Mouse (Mus musculus) lung, adult 2 months (tissue): ENCODE measurements around the gene Prdm2. TPM values are rescaled to one million over a fixed set of nuclear protein-coding genes. Genes with fewer than 3 reads are reported as not detected.

Experiments used
- DNase-seq: peaks from one replicate; pipeline ENCODE4 v3.0.0; 2022
- H3K4me1 ChIP-seq: fragments of 200-500 bp; 2 replicates; pipeline ENCODE4 v1.6.1; 2011; ENCODE audit warnings: low read length; ENCODE audit not compliant: control insufficient read depth, insufficient read depth
- H3K4me3 ChIP-seq: fragments of 200-500 bp; replicated peaks from 2 replicates; pipeline ENCODE3; 2011; ENCODE audit warnings: low read depth, mild to moderate bottlenecking, control low read depth, low read length; ENCODE audit errors: extremely low read depth
- CTCF ChIP-seq: fragments of 200-500 bp; IDR thresholded peaks from 2 replicates; pipeline ENCODE4 v1.5.1; 2011; ENCODE audit warnings: mild to moderate bottlenecking, low read length, control low read depth; ENCODE audit not compliant: insufficient read depth
- POLR2A ChIP-seq: fragments of 200-500 bp; IDR thresholded peaks from 2 replicates; pipeline ENCODE4 v1.6.1; 2011; ENCODE audit warnings: low read depth, mild to moderate bottlenecking, control low read depth, low read length, borderline replicate concordance; ENCODE audit errors: extremely low read depth
- WGBS: fragments of 180-500 bp; shearing (Covaris S2); methylation state at CpG from one replicate; pipeline ENCODE4 v1.1.7; 2018; 5-methylcytosine and 5-hydroxymethylcytosine counted together
- polyA plus RNA-seq: library from polyadenylated mRNA; depleted of rRNA; stranded (reverse); fragments of >200 nt; gene quantifications from 2 replicates; pipeline ENCODE4 v1.2.3, GENCODE M21; 2012

Prdm2 gene
- polyA plus RNA-seq, 1 experiment = 16.8 TPM

GRCm38 (mm10) chr4:143190657-143191056, 22.1 kb downstream of the Prdm2 start:
- Histone ChIP-seq H3K4me3 (no peak overlapping the region), H3K4me1 (peaks cover 3% of the 10 kb centered on the region; the same call in 1 of the 2 replicates)
- no peak for DNase-seq
- TF ChIP-seq POLR2A = no peak
- no peak for TF ChIP-seq CTCF
- 17% methylated on average over 4 of the region's 4 CpGs for WGBS

DNA sequence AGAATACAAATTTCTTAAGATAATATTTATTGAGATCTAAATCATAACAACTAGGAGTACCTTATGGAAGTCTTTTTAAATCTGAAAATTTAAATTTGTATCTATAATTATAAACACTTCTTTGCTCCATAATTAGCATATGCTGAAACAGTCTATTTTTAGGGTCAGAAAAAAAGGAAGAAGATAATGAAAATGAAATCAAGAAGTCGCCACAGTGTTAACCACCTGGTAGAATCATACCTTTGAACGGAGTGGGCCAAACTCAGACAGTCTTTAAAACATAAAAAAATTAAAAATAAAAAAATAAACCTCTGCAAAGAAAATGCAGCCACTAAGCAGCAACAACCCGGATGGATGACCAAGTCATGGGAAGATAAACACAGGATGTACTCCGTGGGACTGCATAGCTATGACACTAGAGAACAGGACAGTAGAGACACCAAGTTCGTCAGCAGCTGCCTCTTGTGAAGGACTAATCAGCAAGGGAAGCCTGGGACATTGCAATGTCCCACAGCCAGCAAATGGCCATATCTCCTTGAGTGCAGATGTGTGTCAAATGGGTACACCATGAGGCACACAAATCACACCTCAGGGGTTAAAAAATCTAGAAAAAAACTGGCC, 24.1 kb downstream of the Prdm2 start:
- Histone ChIP-seq H3K4me1 (peaks cover 3% of the 10 kb centered on the region; the same call in 1 of the 2 replicates), H3K4me3 (no peak overlapping the region)
- TF ChIP-seq CTCF = no peak
- no peak for TF ChIP-seq POLR2A
- 48% methylated on average over 5 of the region's 5 CpGs for WGBS
- DNase-seq = no peak

- DNase-seq = no peak
- Histone ChIP-seq H3K4me3 (no peak overlapping the region), H3K4me1 (peaks cover 3% of the 10 kb centered on the region; the same call in 1 of the 2 replicates)
Measured at GRCm38 (mm10) chr4:143186066-143186465, 26.7 kb downstream of the Prdm2 start.

DNA sequence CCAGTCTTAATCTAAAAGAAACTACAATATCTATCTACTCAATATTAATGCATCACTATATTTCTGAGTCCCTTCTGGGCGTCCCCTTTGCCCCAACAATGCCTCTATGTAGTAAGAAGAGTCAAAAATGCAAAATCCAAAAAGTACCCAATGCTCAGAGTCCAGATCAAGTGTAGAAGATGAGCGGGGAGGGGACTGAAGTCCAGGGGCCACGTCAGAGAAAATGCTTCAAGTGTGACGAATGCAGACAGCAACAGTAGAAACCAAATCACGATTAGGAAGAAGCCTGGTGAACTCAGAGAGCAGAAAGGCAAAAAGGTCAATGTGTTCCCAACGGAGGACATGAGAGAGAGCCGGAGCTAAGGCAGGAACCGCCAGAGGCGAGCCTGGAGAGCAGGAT, 27.3 kb downstream of the Prdm2 start:
- TF ChIP-seq POLR2A (no peak), CTCF (no peak)

More at GRCm38 (mm10) chr4:143186066-143186465, 26.7 kb downstream of the Prdm2 start:
- TF ChIP-seq CTCF (no peak), POLR2A (no peak)

DNA sequence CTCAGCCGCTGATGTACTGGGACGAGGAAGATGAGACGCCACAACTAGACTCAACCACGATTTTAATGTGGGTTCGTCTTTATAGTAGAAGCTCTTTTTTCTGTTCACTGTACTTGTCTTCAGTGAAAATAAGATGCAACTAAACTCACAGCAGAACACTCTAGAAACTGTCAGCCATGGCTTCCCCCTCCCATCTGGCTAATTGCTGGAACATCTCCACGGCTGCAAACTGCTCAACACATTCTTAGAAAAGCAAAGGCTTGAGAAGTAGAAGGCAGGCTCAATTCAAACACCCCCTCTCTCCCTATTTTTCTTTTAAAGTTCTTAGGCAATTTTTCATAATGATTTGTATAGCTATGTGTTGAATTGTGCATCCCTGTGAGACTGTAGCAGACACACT, 29.7 kb downstream of the Prdm2 start:
- H3K4me3 ChIP-seq = no peak overlapping the region
- DNase-seq = no peak
- no peak for TF ChIP-seq POLR2A
- TF ChIP-seq CTCF = no peak
- no peaks in the 10 kb centered on the region for H3K4me1 ChIP-seq
- WGBS = 88% methylated on average over 6 of the region's 6 CpGs

More for the DNA sequence above, 27.3 kb downstream of the Prdm2 start:
- no peak for DNase-seq
- WGBS = 78% methylated on average over 9 of the region's 9 CpGs
- Histone ChIP-seq H3K4me1 (peaks cover 3% of the 10 kb centered on the region; the same call in 1 of the 2 replicates), H3K4me3 (no peak overlapping the region)

DNA sequence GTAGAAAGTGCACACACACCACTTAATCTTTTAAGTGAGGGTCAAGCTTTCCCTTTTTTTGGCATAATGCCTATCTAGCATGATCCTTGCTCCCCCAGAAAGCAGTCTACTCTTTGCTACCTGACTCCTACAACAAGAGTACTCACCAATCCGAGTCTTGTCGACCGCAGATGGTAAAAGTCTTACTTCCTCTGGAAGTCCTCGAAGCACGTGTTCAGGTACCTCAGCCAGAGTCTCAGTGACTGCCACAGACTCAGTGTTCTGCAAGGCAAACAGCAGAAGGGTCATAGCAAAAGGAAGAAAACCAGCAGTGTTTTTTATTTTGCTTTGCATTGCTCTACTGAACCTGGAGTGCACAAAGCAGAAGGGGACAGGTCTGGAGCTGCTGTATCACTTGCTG, 32.1 kb downstream of the Prdm2 start:
- no peak overlapping the region for H3K4me3 ChIP-seq
- WGBS = 68% methylated on average over 5 of the region's 5 CpGs
- TF ChIP-seq CTCF = no peak
- no peak for TF ChIP-seq POLR2A
- H3K4me1 ChIP-seq = no peaks in the 10 kb centered on the region
- no peak for DNase-seq

DNA sequence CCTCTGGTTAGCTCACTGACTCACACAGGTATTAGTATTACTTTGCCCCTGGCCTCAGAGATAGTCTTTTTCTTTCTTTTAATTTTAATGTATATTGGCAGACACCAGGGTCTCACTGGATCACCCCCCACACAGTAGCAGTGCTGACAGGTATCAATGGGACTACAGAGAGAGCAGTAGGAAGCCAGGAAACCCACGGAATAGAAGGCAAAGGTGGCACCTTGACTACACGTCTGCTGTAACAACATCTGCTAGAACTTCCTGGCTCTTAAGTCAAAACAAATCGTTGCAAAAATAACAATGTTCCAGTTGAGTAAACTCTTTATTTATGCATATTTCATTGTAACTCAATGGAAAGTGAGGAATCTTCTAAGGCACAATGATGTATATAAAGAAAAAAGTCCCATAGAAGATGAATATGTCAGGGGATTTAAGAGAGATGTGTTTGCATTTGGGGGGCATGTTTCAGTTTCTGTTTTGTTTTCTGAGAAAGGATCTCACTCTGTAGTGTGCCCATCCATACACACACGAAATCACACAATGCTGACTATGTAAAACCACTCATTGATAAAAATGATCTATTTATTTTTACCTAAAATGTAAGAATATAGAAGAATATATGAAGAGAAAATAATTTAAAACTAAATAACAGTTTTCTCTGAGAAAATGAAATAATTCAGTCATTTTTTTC, 41.0 kb downstream of the Prdm2 start:
- TF ChIP-seq POLR2A = no peak
- TF ChIP-seq CTCF = no peak
- no peak overlapping the region for H3K4me3 ChIP-seq
- no peaks in the 10 kb centered on the region for H3K4me1 ChIP-seq
- no peak for DNase-seq
- WGBS = 46% methylated on average over 4 of the region's 4 CpGs

GRCm38 (mm10) chr4:143170290-143170689, 42.5 kb downstream of the Prdm2 start:
- TF ChIP-seq CTCF (no peak), POLR2A (no peak)
- Histone ChIP-seq H3K4me3 (no peak overlapping the region), H3K4me1 (no peaks in the 10 kb centered on the region)
- 92% methylated on average over 2 of the region's 2 CpGs for WGBS
- DNase-seq = no peak

GRCm38 (mm10) chr4:143168093-143168492, 44.7 kb downstream of the Prdm2 start:
- no peak overlapping the region for H3K4me3 ChIP-seq
- 84% methylated on average over 3 of the region's 3 CpGs for WGBS
- no peak for DNase-seq
- TF ChIP-seq POLR2A = no peak
- no peak for TF ChIP-seq CTCF
- no peaks in the 10 kb centered on the region for H3K4me1 ChIP-seq

GRCm38 (mm10) chr4:143161619-143162479, 50.9 kb downstream of the Prdm2 start:
- under 1% methylated on average over 102 of the region's 102 CpGs for WGBS
- DNase-seq = peak; percentile 99

More at GRCm38 (mm10) chr4:143161619-143162479, 50.9 kb downstream of the Prdm2 start:
- H3K4me3 ChIP-seq = peak overlapping the region; percentile 92
- H3K4me1 ChIP-seq = peaks cover 20% of the 10 kb centered on the region
- TF ChIP-seq POLR2A (peak; percentile 85; the same call in 1 of the 2 replicates), CTCF (no peak)
